Mouse (Mus musculus) thymus, postnatal 10 days (tissue): ENCODE measurements around the gene Shroom3.

Experiments
- DNase-seq, 2 experiments: peaks; one replicate each; pipeline ENCODE4 v3.0.0; 2021; ENCODE audit warnings: low spot score in 2 of 2

Shroom3 gene

DNA sequence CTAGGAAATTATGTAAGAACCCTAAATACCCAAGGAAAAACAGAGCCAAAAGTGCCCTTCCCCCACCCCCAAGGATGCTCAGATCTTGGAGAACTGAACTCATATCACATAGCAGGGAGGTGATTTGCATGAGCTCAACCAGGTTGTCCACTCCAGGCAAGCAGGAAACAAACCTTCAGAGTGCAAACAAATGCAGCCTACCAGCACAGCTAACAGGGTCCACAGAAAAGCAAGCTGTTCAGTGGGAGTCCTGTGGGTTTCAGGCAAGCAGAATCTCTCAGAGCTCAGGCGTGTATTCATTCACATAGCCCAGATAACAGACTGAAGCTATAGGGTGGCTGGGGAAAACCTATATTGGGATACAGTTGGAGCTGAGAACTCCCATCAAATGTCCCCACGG, 286.7 kb downstream of the Shroom3 start:
- DNase-seq = no peak

DNA sequence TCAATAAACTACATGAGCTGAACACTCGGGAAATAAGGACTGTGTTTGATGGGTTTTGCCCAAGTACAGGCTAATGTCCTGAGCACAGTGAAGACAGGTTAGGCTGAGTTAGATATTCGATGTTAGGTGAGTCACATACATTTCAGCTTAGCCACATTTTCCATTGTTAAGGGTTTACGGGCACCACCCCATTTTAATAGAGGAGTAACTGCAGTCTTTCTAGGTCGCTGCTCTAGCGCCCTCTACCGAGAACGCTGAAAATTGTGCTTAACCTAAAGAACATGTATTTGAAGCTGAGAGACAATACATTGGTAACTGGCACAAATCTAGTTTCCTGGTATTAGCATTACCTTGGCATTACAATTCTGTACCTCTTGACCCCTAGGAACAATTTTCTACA, 287.2 kb downstream of the Shroom3 start:
- no peak for DNase-seq

DNA sequence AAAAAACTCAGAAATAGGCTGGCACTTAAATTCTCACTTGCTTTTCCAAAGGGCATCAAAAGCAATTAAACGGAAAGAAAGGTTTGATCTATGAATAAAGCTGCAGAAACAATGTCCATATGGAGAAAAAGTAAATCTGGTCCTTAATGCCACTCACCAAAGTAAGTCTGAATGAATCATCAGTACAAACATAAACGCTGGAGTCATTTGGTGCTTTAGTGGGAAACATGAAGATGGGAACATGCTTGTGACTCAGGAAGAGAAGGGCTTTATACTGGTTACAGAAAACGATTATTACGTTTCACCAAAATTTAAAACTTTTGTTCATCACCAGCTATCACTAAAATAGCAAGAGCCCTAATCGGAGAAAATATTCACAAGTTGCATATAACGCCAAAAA, 297.2 kb downstream of the Shroom3 start:
- no peak for DNase-seq

DNA sequence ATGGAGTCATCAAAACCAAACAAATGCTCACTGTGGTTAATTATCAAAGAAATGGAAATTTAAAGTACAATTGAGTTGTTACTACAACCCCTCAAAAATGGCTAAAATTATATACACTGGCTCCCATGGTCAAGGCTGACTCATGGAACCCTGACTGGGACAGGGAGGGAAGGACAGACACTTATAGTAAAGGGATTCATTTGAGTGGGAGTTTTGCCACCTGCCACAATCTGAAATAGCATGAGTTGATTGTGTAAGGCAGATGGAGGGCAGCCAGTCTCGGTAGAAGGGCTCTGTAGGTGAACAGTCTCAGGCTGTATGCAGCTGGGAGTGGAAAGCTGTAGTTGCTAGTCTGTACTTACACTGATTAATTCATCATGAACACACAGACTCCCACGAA, 297.6 kb downstream of the Shroom3 start:
- DNase-seq = no peak

DNA sequence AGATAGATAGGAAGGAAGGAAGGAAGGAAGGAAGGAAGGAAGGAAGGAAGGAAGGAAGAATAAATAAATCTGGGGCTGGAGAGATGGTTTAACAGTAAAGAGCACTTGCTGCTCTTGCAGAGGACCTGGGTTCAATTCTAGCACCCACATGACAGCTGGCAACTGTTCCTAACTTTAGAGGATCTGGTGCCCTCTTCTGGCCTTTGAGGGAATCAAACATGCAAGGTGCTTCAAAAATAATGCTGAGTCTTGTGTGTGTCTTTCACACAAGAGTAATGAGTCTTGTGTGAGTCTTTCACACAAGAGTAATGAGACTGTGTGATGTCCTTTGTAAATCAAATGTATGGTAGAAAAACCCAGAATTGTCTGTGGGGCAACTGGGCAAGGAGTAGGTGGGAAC, 299.4 kb downstream of the Shroom3 start:
- DNase-seq = no peak

DNA sequence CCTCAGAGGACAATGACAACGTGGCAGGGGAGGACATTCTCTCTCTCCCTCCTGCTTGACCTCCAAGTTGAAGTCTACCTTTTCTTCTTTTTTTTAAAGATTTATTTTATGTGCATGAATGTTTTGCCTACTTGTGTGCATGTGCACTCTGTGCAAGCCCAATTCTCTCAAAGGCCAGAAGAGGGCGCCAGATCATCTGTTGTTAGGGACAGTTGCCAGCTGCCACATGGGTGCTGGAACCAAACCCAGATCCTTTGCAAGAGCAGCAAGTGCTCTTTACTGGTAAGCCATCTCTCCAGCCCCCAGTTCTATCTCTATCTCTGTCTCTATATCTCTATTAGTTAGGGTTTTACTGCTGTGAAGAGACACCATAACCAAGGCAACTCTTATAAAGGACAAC, 300.7 kb downstream of the Shroom3 start:
- no peak for DNase-seq

DNA sequence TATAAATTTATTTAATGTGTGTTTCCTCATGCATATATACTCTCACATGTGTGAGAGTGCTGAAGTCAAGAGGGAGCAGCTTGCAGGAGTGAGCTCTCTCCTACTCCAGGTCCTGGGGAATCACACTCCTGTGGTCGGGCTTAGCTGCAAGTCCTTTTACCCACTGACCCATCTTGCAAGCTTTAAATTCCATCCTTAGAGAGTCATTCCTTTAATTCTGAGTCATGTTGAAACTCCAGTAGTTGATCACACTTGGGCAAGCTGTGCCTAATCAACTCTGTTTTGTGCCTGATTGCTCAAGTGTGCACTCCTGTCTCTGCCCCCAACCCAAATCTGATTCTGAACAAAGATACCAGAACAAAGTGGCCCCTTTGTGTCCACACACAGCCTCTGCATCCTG, 301.5 kb downstream of the Shroom3 start:
- DNase-seq = no peak

DNA sequence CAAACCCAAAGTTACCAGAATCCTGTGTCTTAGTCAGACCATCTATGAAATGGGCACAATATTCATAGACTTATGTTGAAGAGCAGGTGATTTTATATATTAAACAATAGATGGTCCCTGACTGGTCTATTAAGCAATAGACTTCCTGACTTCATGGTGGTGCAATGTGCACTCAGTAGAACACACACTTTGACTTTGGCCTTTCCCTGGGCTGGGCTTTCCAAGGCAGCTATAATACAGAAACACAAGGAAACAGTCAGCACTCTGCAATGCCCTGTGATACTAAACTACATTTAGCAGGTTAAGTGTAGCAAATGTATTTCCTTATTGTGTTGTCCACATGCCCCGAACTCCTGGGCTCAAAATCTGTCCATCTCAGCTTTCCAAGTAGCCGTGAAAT, 302.2 kb downstream of the Shroom3 start:
- no peak for DNase-seq

DNA sequence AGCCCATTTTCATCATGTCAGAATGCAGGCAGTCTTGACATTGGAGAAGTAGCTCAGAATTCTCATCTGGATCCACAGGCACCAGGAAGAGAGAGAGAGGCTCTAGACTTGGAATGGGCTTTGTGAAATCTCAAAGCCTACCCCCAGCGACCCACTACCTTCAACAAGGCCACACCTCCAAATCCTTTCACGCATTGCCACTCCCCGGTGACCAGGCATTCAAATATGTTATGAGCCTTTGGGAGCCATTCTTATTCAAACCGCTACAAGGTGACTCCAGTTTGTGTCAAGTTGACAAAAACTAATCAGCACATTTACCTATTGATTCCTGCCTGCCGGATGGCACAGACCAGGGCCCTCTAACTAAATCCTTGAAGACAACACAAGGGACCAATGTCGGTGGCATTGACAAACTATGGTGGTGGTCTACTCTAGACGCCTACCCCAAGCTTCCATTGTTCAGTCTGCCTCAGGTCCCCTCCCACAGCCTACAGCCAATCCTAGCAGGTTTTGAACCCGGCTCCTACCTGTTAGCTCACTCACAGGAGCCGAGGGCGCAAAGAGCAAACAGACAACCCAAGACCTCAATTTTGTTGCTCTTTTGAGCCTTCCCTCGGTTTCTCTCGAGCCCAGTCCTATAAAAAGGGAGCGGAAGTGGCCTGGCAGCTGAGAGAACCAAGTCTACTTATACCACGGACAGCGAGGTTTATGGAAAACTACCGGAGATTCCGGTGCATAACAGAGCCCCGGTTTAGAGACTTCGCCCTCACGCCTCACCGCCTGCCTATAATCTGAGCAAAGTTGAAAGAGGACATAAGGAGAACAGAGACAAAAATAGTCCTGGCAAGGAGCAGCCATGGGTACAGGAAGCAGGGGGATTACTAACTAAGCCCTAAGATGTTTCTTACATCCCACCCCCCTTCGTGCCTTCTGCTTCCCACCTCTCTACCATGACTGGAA, 303.7 kb downstream of the Shroom3 start:
- no peak for DNase-seq

DNA sequence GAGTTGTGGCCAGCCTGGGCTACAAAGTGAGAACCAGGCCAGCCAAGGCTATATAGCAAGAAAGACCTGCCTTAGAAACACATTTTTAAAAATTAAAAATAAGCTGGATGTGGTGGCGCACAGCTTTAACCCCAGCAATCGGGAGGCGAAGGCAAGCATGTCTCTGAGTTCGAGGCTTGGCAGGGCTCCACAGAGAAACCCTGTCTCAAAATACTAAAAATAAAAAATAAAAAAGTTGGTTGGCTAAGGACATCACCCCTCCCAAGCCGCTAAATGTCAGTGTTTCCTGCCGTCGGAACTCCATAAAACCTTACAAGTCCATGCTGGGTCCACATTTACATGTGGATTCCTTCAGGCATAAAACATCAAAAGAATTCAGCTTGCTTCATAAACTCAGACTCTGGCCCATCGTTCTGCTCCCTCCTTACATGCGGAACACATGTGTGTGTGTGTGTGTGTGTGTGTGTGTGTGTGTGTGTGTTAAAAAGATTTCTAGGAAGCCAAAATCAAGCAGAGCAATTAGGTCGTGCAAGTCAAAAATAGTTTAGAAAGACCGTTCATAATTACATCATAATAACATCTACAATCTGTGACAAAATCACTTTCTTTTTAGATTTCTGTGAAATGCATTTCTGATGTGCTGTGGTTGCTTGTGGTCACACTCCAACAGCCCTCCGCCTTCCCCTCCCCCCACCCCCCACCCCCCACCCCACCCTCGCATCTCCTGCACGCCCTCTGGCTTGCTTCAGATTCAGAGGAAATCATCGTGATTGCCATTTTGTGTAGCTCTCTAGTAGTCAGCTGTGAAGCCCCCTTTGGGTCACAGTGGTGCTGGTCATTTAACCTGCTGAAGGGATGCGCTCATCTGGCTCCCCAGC, 304.9 kb downstream of the Shroom3 start:
- DNase-seq = no peak

DNA sequence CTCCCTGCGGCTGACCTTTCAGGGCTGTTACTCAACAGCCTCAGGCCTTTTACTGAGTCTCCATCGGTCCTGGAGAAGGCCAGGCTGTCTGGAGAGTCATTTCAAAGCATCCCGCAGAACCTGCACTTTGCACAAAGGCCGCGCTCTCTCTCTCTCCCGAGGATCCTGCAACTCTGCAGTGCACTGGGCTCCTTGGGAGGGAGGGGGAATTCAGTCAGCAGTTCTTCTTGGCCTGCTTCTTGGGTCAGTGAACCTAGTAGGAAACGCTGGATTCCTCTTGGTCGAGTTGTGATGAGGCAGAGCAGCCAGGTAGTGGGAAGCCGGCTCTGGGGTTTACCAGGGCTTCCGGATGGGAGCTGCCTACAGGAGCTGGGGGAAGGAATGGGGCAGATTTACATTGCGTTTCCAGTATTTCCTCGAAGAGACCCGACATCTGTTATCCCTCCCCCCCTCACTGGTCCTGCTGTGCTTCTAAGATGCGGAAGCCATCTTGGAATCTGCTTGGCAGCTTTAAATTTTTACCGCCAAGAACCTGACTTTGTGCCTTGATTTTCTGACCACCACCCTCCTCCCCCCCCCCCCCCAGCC, 305.6 kb downstream of the Shroom3 start:
- no peak for DNase-seq

DNA sequence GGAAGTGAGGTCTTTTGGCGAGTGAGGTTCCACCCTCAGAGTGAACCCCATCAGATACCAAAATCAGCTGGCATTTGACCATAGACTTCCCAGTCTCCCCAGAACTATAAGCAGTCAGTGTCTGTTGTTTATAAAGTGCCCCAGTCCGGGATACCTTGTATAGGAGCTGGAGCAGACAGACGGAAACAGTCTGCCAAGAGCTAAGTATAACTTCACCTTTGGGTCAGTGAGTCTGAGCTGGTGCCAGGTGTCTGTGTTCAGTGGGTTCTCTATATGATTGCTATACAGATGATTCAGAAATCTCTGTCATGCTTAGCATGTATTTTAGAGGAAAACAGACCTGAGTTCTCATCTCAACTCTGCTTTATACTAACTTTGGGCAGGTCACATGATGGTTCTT, 308.9 kb downstream of the Shroom3 start:
- no peak for DNase-seq

DNA sequence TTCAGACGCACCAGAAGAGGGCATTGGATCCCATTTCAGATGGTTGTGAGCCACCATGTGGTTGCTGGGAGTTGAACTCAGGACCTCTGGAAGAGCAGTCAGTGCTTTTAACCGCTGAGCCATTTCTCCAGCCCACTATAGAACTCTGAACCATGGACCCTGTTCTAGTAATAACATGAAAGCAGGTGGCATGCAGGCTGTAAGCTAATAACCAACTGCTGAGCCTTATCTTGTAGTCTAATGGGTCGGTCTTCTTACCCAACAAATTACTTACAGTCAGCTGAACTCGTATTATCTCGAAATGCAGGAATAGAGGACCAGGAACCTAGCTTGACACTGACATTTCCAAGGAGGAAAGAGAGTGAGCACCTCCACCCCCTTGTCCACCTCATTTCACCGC, 311.1 kb downstream of the Shroom3 start:
- DNase-seq = no peak

DNA sequence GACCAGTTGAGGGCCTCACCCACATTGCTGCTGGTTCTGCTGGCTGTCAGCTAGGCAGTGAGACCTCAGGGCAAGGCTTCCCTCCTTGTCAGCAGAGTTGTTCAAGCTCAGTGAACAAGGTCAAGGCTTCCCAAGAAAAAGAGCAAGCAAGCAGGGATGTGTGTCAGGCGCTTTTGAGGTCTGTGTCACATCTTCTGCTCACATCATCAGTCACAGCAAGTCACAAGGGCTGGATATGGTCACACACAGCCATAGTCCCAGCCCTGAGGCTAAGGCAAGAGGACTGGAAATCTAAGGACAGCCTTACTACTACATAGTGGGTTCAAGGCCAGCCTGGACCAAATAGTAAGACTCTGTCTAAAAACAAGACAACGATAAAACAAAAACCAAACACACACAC, 311.6 kb downstream of the Shroom3 start:
- no peak for DNase-seq

DNA sequence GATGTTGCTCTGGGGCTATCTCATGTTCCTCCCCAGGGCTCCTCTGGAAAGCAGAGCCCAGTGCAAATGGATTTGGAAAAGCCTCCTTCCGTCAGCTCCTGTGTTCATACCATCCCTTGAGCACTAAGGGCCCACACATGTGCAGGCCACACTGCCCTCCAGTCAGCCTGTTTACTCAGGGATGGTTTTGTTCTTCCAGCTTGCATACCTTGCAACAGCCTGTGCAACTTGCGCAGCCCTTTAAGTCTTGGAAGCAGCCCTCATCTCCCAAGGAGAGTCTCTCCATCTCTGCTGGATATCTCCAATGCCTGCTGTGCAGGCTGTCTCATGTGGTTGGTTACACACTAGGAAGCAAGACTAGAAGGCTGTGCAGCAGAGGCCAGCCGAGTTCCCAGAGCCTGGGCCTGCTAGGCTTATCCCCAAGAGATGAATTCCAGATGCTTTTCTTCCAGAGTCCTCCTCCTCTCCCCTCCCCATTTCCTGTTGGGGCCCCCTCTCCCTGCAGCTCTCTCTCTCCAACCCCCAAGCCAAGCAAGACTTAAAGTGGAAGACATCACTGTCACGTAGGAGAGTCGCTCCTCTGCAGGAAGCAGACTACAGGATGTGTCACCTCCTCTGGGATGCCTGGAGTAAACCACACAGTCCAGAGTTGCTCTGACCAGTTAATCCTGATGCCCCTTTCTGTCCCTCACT, 314.3 kb downstream of the Shroom3 start:
- DNase-seq = no peak

DNA sequence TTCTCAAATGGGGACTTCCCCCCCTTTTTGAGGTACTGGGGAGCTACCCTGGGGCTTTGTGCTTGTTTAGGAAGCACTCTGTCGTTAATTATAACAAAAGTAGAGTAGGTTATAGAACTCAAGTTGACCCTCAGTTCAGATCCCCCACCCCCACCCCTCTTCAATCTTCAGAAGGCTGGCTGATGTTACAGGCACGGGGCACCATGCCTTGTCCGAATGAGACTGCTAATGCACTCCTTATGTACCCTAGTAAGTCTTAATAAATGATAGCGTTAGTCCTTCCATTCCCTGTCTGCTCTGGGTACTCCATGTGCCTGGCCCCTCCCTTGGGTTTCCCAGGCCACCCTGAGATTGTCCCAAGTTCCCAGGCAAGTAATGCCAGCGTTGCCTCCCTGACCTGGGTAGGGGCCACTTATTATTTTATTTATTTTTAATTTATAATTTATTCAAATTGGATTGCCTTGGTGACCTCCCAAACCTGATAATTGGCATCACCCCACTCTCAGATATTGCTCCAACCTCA, 315.3 kb downstream of the Shroom3 start:
- no peak for DNase-seq

DNA sequence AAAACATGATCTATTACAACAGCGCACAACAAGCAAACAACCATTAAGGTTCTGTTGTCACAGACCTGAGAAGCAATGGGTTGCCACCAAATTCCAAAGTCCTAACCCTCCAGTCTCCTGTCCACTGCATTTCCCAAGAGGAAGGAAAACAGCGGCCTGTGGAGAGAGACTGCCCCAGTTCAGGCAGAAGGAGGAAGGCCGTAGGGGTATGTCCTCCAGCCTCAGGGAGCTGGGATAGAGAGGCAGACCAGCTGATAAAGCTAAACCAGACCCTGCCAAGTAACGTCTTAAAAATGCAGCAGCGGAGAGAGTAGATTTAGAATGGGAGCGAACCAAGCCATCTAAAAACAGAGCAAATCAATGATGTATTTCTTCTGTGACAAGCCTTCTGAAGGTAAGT, 316.8 kb downstream of the Shroom3 start:
- DNase-seq = no peak

DNA sequence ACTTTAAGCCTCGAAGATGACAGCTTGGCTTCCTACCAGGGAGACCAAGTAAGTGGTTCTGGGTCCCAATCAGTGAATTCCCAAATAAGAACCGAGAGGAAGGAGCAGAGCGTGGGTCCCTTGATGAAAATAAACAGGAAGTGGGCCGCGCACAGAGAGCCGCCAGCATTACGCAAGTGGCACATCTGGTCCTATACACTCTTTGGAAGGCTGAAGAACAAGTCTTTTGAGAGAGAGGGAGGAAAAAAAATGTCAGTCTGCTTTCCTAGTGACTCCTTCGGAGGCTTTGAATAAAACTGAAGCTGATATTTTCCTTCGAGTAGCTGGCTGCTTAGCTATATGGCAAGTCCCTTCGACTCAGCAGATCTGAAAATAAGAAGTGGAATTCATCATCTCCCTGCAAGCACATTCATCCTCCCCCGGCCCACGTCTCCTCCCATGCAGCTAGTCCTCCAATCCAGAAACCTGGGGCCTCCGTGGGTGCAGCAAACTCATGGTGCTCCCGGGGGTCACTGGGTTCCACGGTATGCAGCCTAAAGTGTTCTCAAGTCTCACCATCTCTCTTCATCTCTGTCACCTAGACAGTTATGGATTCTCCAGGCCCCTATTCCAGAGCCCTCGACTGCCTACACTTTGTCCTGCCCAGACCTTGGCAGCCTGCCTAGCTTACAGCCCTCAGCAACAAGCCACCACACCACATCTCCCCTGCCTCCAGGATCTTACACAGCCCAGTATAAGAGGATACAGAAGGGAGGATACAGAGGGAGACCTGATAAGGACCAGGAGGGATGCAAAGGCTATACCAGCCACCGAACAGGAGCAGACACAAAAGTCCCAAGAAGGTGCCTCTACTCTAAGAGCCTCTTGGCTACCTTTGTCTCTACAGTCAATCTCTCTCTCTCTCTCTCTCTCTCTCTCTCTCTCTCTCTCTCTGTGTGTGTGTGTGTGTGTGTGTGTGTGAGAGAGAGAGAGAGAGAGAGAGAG, 317.8 kb downstream of the Shroom3 start:
- no peak for DNase-seq

DNA sequence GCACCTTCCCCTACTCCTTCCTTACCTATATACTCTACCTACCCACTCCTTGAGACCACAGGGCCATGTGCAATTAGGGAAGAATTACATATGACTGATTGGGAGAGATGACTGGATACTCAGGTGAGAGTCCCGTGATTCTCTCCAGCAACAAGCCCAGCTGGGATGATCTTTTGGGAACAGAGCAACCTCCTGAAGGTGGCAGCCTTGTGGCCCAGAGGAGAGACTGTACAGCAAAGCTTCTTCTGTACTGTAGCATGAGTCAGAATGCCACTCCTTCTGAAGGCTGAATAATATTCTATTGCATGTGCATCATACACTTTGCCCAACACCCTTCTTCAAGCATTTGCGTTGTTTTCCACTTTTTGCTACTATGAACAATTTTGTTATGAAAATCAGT, 319.4 kb downstream of the Shroom3 start:
- no peak for DNase-seq

DNA sequence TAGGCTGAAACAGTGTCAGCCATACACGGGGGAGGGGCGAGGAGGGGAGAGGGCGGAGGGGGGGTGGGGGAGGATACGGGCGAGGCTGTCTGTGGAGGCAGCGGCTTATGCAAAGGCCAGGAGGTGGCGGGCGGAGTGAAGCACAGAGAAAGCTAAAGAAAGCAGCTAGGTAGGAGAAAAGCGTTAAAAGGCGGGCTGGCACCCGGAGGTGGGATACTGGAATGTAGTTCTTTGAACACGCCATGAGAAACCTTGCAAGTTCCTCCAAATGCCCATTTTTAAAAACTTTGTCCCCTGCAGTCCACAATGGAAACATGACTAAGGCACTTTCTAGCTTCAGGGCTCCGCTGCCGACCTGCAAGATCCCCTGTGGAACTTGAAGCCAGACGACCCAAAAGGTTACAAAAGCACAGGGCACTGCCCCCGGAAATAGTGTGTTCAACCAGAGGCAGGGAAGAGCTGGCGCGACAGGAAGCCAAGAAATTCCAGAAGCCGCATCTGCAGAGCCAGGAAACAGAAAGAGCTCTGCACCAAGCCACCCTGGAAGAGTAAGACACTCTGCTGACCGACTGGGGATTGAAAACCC, 322.1 kb downstream of the Shroom3 start:
- peak; percentile 31 to 41 for DNase-seq
